Mouse (Mus musculus): Measurements from ENCODE around the gene Tspan7. TPM values are rescaled to one million over a fixed set of nuclear protein-coding genes. Genes with fewer than 3 reads are reported as not detected.
A peak's percentile ranks its signal among the peaks of the same experiment; 100 is the strongest.

Gene Tspan7
- total and polyA plus RNA-seq, 2 experiments from 2014 or later: 70.8 to 91.9 TPM

DNA sequence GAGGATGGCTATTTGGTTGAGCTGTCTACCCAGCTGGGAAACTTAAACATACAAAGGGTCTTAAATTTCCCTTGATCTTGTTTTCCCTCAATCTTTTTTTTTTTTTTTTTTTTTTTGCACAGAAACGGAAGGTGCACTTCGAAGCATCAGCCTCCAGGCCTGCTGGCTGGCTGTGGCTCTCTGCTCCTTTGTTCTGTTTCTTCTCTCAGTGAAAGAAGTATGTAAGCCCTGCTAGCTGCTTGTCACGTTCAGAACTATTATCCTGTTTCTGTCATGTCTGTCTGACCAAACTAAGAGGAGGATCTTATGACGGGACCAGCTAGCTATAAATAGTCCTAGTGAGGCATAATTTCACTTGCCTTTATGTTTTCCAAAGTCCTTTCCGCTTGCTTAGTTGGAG, 33.6 kb downstream of the Tspan7 start:
- Histone ChIP-seq H3K27me3 (ENCODE audit: control insufficient read depth, insufficient read depth, low read length) (no peaks in the 10 kb centered on the region), H3K4me2 (ENCODE audit: low read depth, low read length) (peak overlapping the region; percentile 12; the same call in 1 of the 2 replicates), H3K4me1 (ENCODE audit: control insufficient read depth, insufficient read depth) (0 out of 2 replicates have a peak, but pooled peaks cover 3% of the 10 kb centered on the region), H3K9ac (replicated peaks; ENCODE audit: low read depth, low read length) (no peak overlapping the region), H3K4me3 (ENCODE audit: low read depth, low read length) (no peak overlapping the region), H3K36me3 (replicated peaks; ENCODE audit: control insufficient read depth, insufficient read depth, low read length) (no peaks in the 10 kb centered on the region), H3K27ac (ENCODE audit: low read depth) (peak overlapping the region; percentile 65), H3K9me3 (replicated peaks; ENCODE audit: control insufficient read depth, low read length) (no peaks in the 10 kb centered on the region)
- TF ChIP-seq EP300 (IDR thresholded peaks at IDR 0.05; ENCODE audit: low read depth): no peak
- TF ChIP-seq CTCF (IDR thresholded peaks at IDR 0.05; ENCODE audit: low read depth): no peak
- peak; percentile 49 for DNase-seq (ENCODE audit: low spot score)
- WGBS: 17% methylated on average over 5 of the region's 5 CpGs
- peak; percentile 66 for ATAC-seq (ENCODE audit: insufficient read depth, low read depth)

DNA sequence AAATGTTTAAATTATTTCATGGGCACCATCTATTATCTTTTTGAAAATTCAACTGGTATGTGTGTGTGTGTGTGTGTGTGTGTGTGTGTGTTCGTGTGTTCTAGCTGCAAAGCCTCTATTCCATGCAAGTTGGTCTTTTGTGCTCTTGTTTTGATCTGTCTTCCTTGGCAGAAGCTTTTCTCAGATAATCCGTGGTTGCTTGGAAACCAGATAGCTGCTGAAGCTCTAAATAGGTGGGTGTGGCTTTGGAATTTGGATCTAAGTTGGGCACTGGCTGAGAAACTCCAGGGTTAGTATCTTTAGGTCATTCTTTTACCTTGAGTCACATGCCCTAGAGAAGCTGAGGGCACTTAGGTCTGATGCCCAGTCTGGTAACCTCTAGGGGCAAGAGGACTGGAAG, 50.5 kb downstream of the Tspan7 start:
- WGBS: 16% methylated on average over 2 of the region's 2 CpGs
- no peaks in the 10 kb centered on the region for H3K36me3 ChIP-seq (replicated peaks; ENCODE audit: control insufficient read depth, insufficient read depth, low read length)
- TF ChIP-seq CTCF (IDR thresholded peaks at IDR 0.05; ENCODE audit: low read depth) (no peak), EP300 (IDR thresholded peaks at IDR 0.05; ENCODE audit: low read depth) (no peak)
- ATAC-seq (ENCODE audit: insufficient read depth, low read depth) (no peak), DNase-seq (ENCODE audit: low spot score) (peak; percentile 30)
- no peak overlapping the region for H3K27ac ChIP-seq (ENCODE audit: low read depth)
- no peak overlapping the region for H3K9ac ChIP-seq (replicated peaks; ENCODE audit: low read depth, low read length)
- H3K27me3 ChIP-seq (ENCODE audit: control insufficient read depth, insufficient read depth, low read length): no peaks in the 10 kb centered on the region
- H3K4me3 ChIP-seq (ENCODE audit: low read depth, low read length): no peak overlapping the region
- peaks cover 11% of the 10 kb centered on the region; the same call in 1 of the 2 replicates for H3K4me1 ChIP-seq (ENCODE audit: control insufficient read depth, insufficient read depth)
- H3K4me2 ChIP-seq (ENCODE audit: low read depth, low read length): no peak overlapping the region
- no peaks in the 10 kb centered on the region for H3K9me3 ChIP-seq (replicated peaks; ENCODE audit: control insufficient read depth, low read length)

DNA sequence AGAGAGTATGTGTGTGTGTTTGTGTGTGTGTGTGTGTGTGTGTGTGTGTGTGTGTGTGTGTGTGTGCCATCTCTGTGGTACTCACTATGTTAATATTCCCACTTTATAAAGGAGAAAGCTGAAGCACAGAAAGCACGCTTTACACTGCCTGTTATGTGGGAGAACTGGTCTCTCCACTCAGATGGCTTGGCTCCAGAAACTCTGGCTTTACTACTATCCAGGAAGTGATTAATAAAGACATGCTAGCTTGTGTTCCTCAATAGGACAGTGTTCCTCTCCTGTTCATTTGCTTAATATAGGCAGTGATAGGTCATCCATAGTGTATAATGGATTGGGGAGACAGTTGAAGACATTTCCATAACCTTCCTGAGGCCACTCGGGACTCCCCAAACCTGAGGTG, 54.1 kb downstream of the Tspan7 start:
- H3K4me3 ChIP-seq (ENCODE audit: low read depth, low read length): no peak overlapping the region
- no peak overlapping the region for H3K9ac ChIP-seq (replicated peaks; ENCODE audit: low read depth, low read length)
- WGBS: 54% methylated on average over 2 of the region's 2 CpGs
- no peaks in the 10 kb centered on the region for H3K9me3 ChIP-seq (replicated peaks; ENCODE audit: control insufficient read depth, low read length)
- DNase-seq (ENCODE audit: low spot score) (no peak), ATAC-seq (ENCODE audit: insufficient read depth, low read depth) (no peak)
- H3K36me3 ChIP-seq (replicated peaks; ENCODE audit: control insufficient read depth, insufficient read depth, low read length): no peaks in the 10 kb centered on the region
- TF ChIP-seq CTCF (IDR thresholded peaks at IDR 0.05; ENCODE audit: low read depth): no peak
- TF ChIP-seq EP300 (IDR thresholded peaks at IDR 0.05; ENCODE audit: low read depth): no peak
- no peak overlapping the region for H3K4me2 ChIP-seq (ENCODE audit: low read depth, low read length)
- peaks cover 11% of the 10 kb centered on the region; the same call in 1 of the 2 replicates for H3K4me1 ChIP-seq (ENCODE audit: control insufficient read depth, insufficient read depth)
- H3K27ac ChIP-seq (ENCODE audit: low read depth): peak overlapping the region; percentile 11; the same call in 1 of the 2 replicates
- no peaks in the 10 kb centered on the region for H3K27me3 ChIP-seq (ENCODE audit: control insufficient read depth, insufficient read depth, low read length)

DNA sequence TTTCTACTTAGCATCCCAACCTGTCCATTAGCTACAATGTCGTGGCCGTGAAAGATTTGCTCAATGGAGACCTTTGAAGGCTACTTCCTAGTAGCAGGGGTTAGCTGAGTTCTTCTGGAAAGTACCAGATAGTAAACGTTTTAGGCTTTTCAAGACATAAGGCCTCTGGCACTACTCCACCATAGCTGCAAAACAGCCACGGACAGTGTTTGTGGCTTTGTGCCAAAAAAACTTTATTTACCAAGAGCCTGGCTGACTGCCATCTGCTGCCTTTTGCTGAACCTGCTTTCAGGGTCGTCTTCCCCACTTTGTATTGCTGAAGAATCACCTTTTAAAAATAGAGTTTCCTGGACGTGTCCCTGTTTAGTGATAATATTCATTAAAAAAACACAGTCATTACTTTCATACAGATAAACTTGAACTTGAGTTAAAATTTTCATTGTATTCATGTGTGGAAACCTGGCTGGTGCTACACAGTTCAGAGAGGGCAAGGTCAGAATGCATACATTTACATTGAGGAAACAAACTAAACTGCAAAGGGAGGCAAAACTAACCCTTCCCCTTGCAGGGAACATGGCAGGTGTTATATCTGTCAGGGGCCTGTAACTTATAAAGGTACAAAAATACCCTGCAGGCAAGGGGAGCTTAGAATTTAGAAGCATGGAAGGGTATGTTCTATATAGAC, 54.7 kb downstream of the Tspan7 start:
- no peak for ATAC-seq (ENCODE audit: insufficient read depth, low read depth)
- DNase-seq (ENCODE audit: low spot score): no peak
- Histone ChIP-seq H3K4me2 (ENCODE audit: low read depth, low read length) (no peak overlapping the region), H3K36me3 (replicated peaks; ENCODE audit: control insufficient read depth, insufficient read depth, low read length) (no peaks in the 10 kb centered on the region), H3K4me3 (ENCODE audit: low read depth, low read length) (no peak overlapping the region), H3K9ac (replicated peaks; ENCODE audit: low read depth, low read length) (no peak overlapping the region), H3K27me3 (ENCODE audit: control insufficient read depth, insufficient read depth, low read length) (no peaks in the 10 kb centered on the region), H3K9me3 (replicated peaks; ENCODE audit: control insufficient read depth, low read length) (no peaks in the 10 kb centered on the region), H3K4me1 (ENCODE audit: control insufficient read depth, insufficient read depth) (peaks cover 11% of the 10 kb centered on the region; the same call in 1 of the 2 replicates), H3K27ac (ENCODE audit: low read depth) (peak overlapping the region; percentile 11; the same call in 1 of the 2 replicates)
- WGBS: 33% methylated on average over 6 of the region's 6 CpGs
- no peak for TF ChIP-seq CTCF (IDR thresholded peaks at IDR 0.05; ENCODE audit: low read depth)
- TF ChIP-seq EP300 (IDR thresholded peaks at IDR 0.05; ENCODE audit: low read depth): no peak

DNA sequence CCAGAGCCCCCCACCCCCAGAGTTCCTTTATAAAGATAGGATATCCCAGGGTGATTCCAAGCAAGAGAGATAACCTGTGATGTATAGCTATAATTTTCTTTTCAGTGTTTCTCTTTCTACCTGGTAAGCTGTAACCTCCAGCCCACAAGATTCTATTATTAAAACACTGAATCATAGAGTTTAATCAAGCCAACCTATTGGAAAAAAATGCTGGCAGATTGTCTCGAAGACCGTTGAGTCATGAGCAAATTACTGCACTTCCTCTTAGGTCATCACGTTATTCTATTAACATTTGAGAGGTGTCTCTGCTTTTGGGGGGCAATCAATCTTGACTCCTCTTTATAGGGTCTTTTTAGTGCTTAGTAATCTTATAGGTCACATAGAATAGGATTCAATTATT, 61.9 kb downstream of the Tspan7 start:
- Histone ChIP-seq H3K27me3 (ENCODE audit: control insufficient read depth, insufficient read depth, low read length) (no peaks in the 10 kb centered on the region), H3K4me3 (ENCODE audit: low read depth, low read length) (no peak overlapping the region)
- no peak for DNase-seq (ENCODE audit: low spot score)

More for the DNA sequence above, 61.9 kb downstream of the Tspan7 start:
- no peaks in the 10 kb centered on the region for H3K9me3 ChIP-seq (replicated peaks; ENCODE audit: control insufficient read depth, low read length)
- H3K4me1 ChIP-seq (ENCODE audit: control insufficient read depth, insufficient read depth): no peaks in the 10 kb centered on the region
- no peak for ATAC-seq (ENCODE audit: insufficient read depth, low read depth)
- H3K9ac ChIP-seq (replicated peaks; ENCODE audit: low read depth, low read length): no peak overlapping the region
- no peak overlapping the region for H3K4me2 ChIP-seq (ENCODE audit: low read depth, low read length)
- TF ChIP-seq EP300 (IDR thresholded peaks at IDR 0.05; ENCODE audit: low read depth) (no peak), CTCF (IDR thresholded peaks at IDR 0.05; ENCODE audit: low read depth) (no peak)
- H3K27ac ChIP-seq (ENCODE audit: low read depth): no peak overlapping the region
- H3K36me3 ChIP-seq (replicated peaks; ENCODE audit: control insufficient read depth, insufficient read depth, low read length): no peaks in the 10 kb centered on the region
- WGBS: 70% methylated on average over 3 of the region's 3 CpGs

Data from heart, postnatal 0 days (tissue).